Mouse (Mus musculus) embryonic facial prominence, embryonic 12.5 days (tissue): ENCODE measurements around the gene Tmc5. TPM values are rescaled to one million over a fixed set of nuclear protein-coding genes. Genes with fewer than 3 reads are reported as not detected.
A peak's percentile ranks its signal among the peaks of the same experiment; 100 is the strongest.

Source experiments
- ATAC-seq: fragments of 200-750 bp; cut with Nextera tagmentation; 2 replicates; pipeline ENCODE4 v1.8.0; 2017; ENCODE audit not compliant: insufficient number of reproducible peaks, insufficient read depth, low FRiP score, low TSS enrichment
- H3K27ac ChIP-seq: fragments of 300-500 bp; sonication (generic); 2 replicates; pipeline ENCODE4 v1.5.1; 2016; ENCODE audit warnings: mild to moderate bottlenecking
- H3K27me3 ChIP-seq: fragments of 300-500 bp; sonication (generic); 2 replicates; pipeline ENCODE4 v1.6.1; 2016; ENCODE audit warnings: mild to moderate bottlenecking, moderate library complexity
- H3K36me3 ChIP-seq: fragments of 300-500 bp; sonication (generic); 2 replicates; pipeline ENCODE4 v1.6.1; 2016; ENCODE audit warnings: mild to moderate bottlenecking
- H3K4me1 ChIP-seq: fragments of 300-500 bp; sonication (generic); 2 replicates; pipeline ENCODE4 v1.6.1; 2016
- H3K4me2 ChIP-seq: fragments of 300-500 bp; sonication (generic); replicated peaks from 2 replicates; pipeline ENCODE4 v1.6.1; 2016; ENCODE audit warnings: mild to moderate bottlenecking, moderate library complexity
- H3K4me3 ChIP-seq: fragments of 300-500 bp; sonication (generic); 2 replicates; pipeline ENCODE4 v1.5.1; 2016; ENCODE audit warnings: mild to moderate bottlenecking
- H3K9ac ChIP-seq: fragments of 300-500 bp; sonication (generic); 2 replicates; pipeline ENCODE4 v1.6.1; 2016; ENCODE audit warnings: mild to moderate bottlenecking, moderate library complexity
- H3K9me3 ChIP-seq: fragments of 300-500 bp; sonication (generic); 2 replicates; pipeline ENCODE4 v1.6.1; 2016; ENCODE audit warnings: mild to moderate bottlenecking, moderate library complexity
- whole genome bisulfite sequencing: fragments of 180-500 bp; shearing (Covaris S2); methylation state at CpG from one replicate; pipeline ENCODE4 v1.1.7; 2016; 5-methylcytosine and 5-hydroxymethylcytosine counted together
- polyA plus RNA-seq: library from polyadenylated mRNA; unstranded; fragments of >200 nt; fragmentation: Nextera tagmentation; extraction: Ambion mirVana; gene quantifications from 2 replicates; pipeline ENCODE4 v1.2.1, GENCODE M21; 2016

Gene Tmc5
- polyA plus RNA-seq, 1 experiment from 2014 or later, result 0.12 TPM

DNA sequence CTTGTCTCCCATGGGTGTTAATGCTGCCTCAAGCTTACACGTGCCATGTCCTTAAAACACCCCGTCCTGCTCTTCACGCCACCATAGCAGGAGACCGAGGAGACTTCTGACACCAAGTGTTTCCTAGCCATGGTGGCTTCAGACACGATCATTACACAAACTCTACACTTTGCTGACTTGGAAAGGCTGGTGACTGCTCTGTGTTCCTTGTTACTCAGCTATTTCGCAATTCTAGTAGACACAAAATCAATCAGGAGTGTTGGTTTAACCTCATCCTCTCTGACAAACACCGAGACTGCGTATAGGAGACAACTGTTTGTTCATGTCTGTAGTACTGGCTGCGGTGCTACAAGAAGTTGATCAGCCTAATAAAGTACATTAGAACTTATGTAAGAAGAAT lies 101.8 kb downstream of the Tmc5 start:
- Histone ChIP-seq H3K9me3 (no peaks in the 10 kb centered on the region), H3K9ac (no peak overlapping the region), H3K36me3 (peaks cover 30% of the 10 kb centered on the region), H3K4me1 (peaks cover 4% of the 10 kb centered on the region; the same call in 1 of the 2 replicates), H3K27ac (no peak overlapping the region), H3K4me2 (no peak overlapping the region), H3K27me3 (no peaks in the 10 kb centered on the region), H3K4me3 (no peak overlapping the region)
- ATAC-seq, result no peak
- 93% methylated on average over 9 of the region's 9 CpGs for WGBS

GRCm38 (mm10) chr7:118703144-118703561 lies 106.1 kb downstream of the Tmc5 start:
- Histone ChIP-seq H3K27ac (no peak overlapping the region), H3K36me3 (0 out of 2 replicates have a peak, but pooled peaks cover 4% of the 10 kb centered on the region), H3K9me3 (no peaks in the 10 kb centered on the region), H3K27me3 (no peaks in the 10 kb centered on the region), H3K4me2 (no peak overlapping the region), H3K9ac (no peak overlapping the region), H3K4me3 (no peak overlapping the region), H3K4me1 (peaks cover 14% of the 10 kb centered on the region)
- ATAC-seq, result no peak
- 88% methylated on average over 15 of the region's 15 CpGs for WGBS

DNA sequence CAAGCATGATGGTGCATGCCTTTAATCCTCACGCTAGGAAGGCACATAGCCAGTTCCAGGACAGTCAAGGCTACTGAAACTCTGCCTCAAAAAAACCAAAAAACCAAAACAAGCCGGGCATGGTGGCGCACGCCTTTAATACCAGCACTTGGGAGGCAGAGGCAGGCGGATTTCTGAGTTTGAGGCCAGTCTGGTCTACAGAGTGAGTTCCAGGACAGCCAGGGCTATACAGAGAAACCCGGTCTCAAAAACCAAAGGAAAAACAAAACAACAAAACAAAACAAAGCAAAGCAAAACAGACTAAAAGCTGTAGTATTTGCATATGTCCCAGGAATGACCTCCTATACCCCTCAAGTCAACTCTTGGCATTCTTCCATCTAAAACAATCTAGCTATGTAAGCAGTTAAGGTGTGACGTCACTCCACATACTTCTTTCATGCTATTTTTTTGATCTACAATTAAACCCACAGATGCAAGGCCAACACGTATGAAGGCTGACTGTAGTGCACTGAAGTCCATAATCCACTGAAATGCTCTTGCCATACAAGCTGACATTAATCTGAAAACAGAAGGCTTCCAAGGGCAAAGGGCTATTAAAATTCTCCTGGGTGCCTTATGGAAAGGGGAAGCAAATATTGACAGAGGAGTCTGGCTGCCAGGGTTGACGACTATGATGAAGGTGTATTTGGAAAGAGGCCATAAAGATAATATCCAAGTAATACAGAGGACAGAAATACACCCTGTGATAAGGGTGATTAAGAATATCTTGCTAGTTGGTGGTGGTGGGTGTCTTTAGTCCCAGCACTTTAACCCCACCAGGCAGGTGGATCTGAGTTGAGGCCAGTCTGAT lies 107.1 kb downstream of the Tmc5 start:
- no peaks in the 10 kb centered on the region for H3K36me3 ChIP-seq
- no peak overlapping the region for H3K9ac ChIP-seq
- H3K4me3 ChIP-seq, result peak overlapping the region; percentile 75
- H3K9me3 ChIP-seq, result no peaks in the 10 kb centered on the region
- H3K27me3 ChIP-seq, result no peaks in the 10 kb centered on the region
- H3K4me2 ChIP-seq, result peak overlapping the region; percentile 63
- 81% methylated on average over 9 of the region's 9 CpGs for WGBS
- H3K4me1 ChIP-seq, result peaks cover 14% of the 10 kb centered on the region
- no peak overlapping the region for H3K27ac ChIP-seq
- ATAC-seq, result no peak

GRCm38 (mm10) chr7:118705101-118705961 lies 108.2 kb downstream of the Tmc5 start, which contains the start of gene Gde1:
Gene Gde1 (minus strand): TSS chr7:118705778.
- H3K4me2 ChIP-seq, result peak within 1 kb of the TSS; percentile 63
- peak within 1 kb of the TSS; percentile 83 for H3K9ac ChIP-seq
- H3K4me1 ChIP-seq, result peaks cover 14% of the 10 kb centered on the region
- H3K9me3 ChIP-seq, result no peaks in the 10 kb centered on the region
- peak within 1 kb of the TSS; percentile 64; the same call in 1 of the 2 replicates for H3K27ac ChIP-seq
- peak; percentile 92 for ATAC-seq
- under 1% methylated on average over 66 of the region's 66 CpGs for WGBS
- peak within 1 kb of the TSS; percentile 75 for H3K4me3 ChIP-seq
- H3K27me3 ChIP-seq, result no peaks in the 10 kb centered on the region
- no peaks in the 10 kb centered on the region for H3K36me3 ChIP-seq

DNA sequence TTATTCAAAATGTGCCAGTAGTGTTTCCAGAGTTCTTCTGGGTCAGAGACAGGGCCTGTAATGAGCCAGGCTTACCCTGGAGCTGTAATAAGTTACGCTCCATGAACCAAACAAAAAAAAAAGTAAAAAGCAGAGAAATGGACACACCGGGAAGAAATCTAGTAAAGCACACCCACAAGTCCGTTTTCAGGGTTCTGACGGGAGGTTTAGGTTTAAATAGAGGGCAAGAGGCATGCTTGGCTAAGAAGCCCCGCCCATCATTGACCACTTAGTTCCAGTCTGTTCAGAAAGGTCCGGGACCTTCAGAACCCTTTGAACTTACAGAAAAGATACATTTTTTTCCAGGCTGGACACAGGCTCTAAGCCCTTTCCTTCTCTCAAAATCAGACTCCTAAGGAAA lies 109.0 kb downstream of the Tmc5 start:
- Histone ChIP-seq H3K4me1 (peaks cover 14% of the 10 kb centered on the region), H3K9ac (no peak overlapping the region), H3K9me3 (no peaks in the 10 kb centered on the region), H3K27ac (no peak overlapping the region), H3K27me3 (no peaks in the 10 kb centered on the region), H3K4me3 (peak overlapping the region; percentile 75), H3K36me3 (no peaks in the 10 kb centered on the region), H3K4me2 (peak overlapping the region; percentile 63)
- no peak for ATAC-seq
- 33% methylated on average over 6 of the region's 6 CpGs for WGBS

- no peak overlapping the region for H3K4me3 ChIP-seq
- H3K27me3 ChIP-seq, result no peaks in the 10 kb centered on the region
- no peak overlapping the region for H3K27ac ChIP-seq
- H3K4me1 ChIP-seq, result peaks cover 14% of the 10 kb centered on the region
- H3K9ac ChIP-seq, result no peak overlapping the region
- H3K36me3 ChIP-seq, result no peaks in the 10 kb centered on the region
- ATAC-seq, result no peak
- H3K9me3 ChIP-seq, result no peaks in the 10 kb centered on the region
- 87% methylated on average over 5 of the region's 5 CpGs for WGBS
- H3K4me2 ChIP-seq, result no peak overlapping the region
Observed at GRCm38 (mm10) chr7:118706488-118706887, 109.4 kb downstream of the Tmc5 start.

DNA sequence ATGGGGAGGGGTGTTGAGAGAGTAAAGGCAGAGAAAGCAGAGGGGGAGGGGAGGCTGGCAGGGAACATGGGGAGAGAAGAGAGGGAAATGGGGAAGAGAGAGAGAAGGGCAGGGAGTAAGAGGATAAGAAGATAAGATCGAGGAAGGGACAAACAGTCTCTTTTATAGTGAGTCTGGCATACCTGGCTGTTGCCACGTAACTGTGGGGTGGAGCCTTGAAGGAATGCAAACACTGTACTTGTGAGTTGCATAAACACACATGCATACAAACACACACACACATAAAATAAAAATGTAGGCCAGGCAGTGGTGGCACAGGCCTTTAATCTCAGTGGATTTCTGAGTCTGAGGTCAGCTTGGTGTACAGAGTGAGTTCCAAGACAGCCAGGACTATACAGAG lies 110.1 kb downstream of the Tmc5 start:
- no peak overlapping the region for H3K9ac ChIP-seq
- H3K9me3 ChIP-seq, result no peaks in the 10 kb centered on the region
- no peaks in the 10 kb centered on the region for H3K27me3 ChIP-seq
- peaks cover 14% of the 10 kb centered on the region for H3K4me1 ChIP-seq
- no peak overlapping the region for H3K4me2 ChIP-seq
- no peaks in the 10 kb centered on the region for H3K36me3 ChIP-seq
- WGBS, result 79% methylated on average over 2 of the region's 2 CpGs
- no peak overlapping the region for H3K27ac ChIP-seq
- no peak for ATAC-seq
- H3K4me3 ChIP-seq, result no peak overlapping the region

- no peaks in the 10 kb centered on the region for H3K9me3 ChIP-seq
- WGBS, result 92% methylated on average over 4 of the region's 4 CpGs
- peaks cover 16% of the 10 kb centered on the region for H3K4me1 ChIP-seq
- no peak overlapping the region for H3K4me2 ChIP-seq
- no peak overlapping the region for H3K27ac ChIP-seq
- no peaks in the 10 kb centered on the region for H3K27me3 ChIP-seq
- H3K4me3 ChIP-seq, result no peak overlapping the region
- H3K36me3 ChIP-seq, result no peaks in the 10 kb centered on the region
- no peak overlapping the region for H3K9ac ChIP-seq
- ATAC-seq, result no peak
Observed at GRCm38 (mm10) chr7:118708002-118708401, 110.9 kb downstream of the Tmc5 start.

GRCm38 (mm10) chr7:118710776-118711175 lies 113.7 kb downstream of the Tmc5 start:
- no peaks in the 10 kb centered on the region for H3K27me3 ChIP-seq
- H3K4me1 ChIP-seq, result peaks cover 9% of the 10 kb centered on the region
- 72% methylated on average over 5 of the region's 5 CpGs for WGBS
- ATAC-seq, result no peak
- no peaks in the 10 kb centered on the region for H3K9me3 ChIP-seq
- H3K27ac ChIP-seq, result no peak overlapping the region
- H3K36me3 ChIP-seq, result peaks cover 6% of the 10 kb centered on the region; the same call in 1 of the 2 replicates
- H3K9ac ChIP-seq, result no peak overlapping the region
- H3K4me3 ChIP-seq, result no peak overlapping the region
- H3K4me2 ChIP-seq, result no peak overlapping the region

DNA sequence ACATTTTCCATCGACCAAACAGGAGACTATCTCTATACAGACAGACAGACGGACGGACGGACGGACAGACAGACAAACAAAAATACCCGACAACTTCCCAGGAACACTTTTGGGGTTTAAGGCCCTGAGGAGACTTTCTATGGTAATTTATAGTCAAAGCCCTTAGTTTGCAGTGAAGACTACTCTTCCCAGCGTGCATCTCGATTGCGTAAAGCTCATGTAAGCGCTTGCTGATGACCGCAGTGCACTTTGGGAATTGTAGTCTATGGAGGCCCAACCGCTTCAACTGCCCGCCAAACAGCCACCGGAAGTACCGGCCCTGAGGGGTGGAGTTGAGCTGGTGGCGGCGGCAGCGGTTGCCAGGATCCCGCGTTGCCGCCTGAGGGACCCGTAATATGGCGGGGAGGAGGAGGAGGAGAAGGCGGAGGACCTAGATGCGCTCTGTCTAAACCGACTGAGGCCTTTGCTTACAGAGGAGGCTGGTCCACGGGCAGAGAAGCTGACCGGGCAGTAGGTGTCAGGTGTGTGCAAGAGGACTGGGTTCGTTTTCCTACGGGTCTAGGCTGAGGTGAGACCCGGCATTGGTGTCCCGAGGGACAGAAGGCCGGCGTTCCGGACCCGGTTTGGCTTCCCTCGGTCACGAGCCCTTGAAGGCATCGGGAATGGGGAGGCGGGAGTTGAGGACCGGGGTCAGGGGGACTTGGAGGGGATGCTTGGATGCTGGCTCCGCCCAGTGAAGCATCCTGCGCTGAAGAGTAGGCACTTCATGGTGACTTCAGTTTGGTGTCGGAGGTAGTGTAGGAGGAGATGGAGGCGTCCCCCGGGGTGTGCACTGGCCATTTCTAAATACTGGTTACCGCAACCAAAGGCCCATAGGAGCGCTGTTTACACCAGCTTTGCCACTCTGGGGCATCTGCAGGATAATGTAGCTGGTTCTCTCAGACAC lies 115.4 kb downstream of the Tmc5 start, which contains the start of gene Ccp110:
TSS of gene Ccp110 (plus strand) at position 325 of the 946 bp plus-strand sequence.
- Histone ChIP-seq H3K36me3 (peaks cover 6% of the 10 kb centered on the region; the same call in 1 of the 2 replicates), H3K4me2 (peak within 1 kb of the TSS; percentile 66), H3K9me3 (no peaks in the 10 kb centered on the region), H3K27me3 (no peaks in the 10 kb centered on the region), H3K4me3 (peak within 1 kb of the TSS; percentile 94), H3K9ac (peak within 1 kb of the TSS; percentile 76), H3K27ac (peak within 1 kb of the TSS; percentile 56; the same call in 1 of the 2 replicates), H3K4me1 (peaks cover 9% of the 10 kb centered on the region)
- WGBS, result under 1% methylated on average over 48 of the region's 48 CpGs
- peak; percentile 95 for ATAC-seq

- Histone ChIP-seq H3K9me3 (no peaks in the 10 kb centered on the region), H3K27ac (no peak overlapping the region), H3K4me2 (no peak overlapping the region), H3K27me3 (no peaks in the 10 kb centered on the region), H3K4me3 (no peak overlapping the region), H3K36me3 (peaks cover 16% of the 10 kb centered on the region), H3K4me1 (peaks cover 9% of the 10 kb centered on the region), H3K9ac (no peak overlapping the region)
- 91% methylated on average over 1 of the region's 1 CpGs for WGBS
- ATAC-seq, result no peak
Observed at GRCm38 (mm10) chr7:118714873-118715272, 117.8 kb downstream of the Tmc5 start.
